Mouse (Mus musculus) spleen, postnatal 14 days (tissue): ENCODE results near the gene Gm853.
"Not testable (repeated sequence)": the region's sequence is repeated elsewhere in the genome, so short reads cannot be mapped to it uniquely, and the experiment has no call there.

Source experiments
- DNase-seq, 2 experiments: peaks; one replicate each; pipeline ENCODE4 v3.0.0; 2021 to 2022; ENCODE audit warnings: low spot score in 2 of 2

Gene Gm853

GRCm38 (mm10) chr4:130222179-130222578, at the start of gene Gm853:
TSS of gene Gm853 (minus strand) at chr4:130222401.
- DNase-seq = no peak

- DNase-seq = no peak
These were observed 48.6 kb upstream of the Gm853 start for GRCm38 (mm10) chr4:130270611-130271347.

- no peak for DNase-seq
These were observed 47.9 kb upstream of the Gm853 start for GRCm38 (mm10) chr4:130270089-130270488.

GRCm38 (mm10) chr4:130268736-130269135, 46.5 kb upstream of the Gm853 start:
- DNase-seq = no peak

- no peak for DNase-seq
These were observed 44.9 kb upstream of the Gm853 start for GRCm38 (mm10) chr4:130267069-130267468.

GRCm38 (mm10) chr4:130266601-130267000, 44.4 kb upstream of the Gm853 start:
- DNase-seq = no peak

- DNase-seq = peak; percentile 53 to 67
These were observed 42.6 kb upstream of the Gm853 start for GRCm38 (mm10) chr4:130264698-130265349.

GRCm38 (mm10) chr4:130264131-130264530, 41.9 kb upstream of the Gm853 start:
- DNase-seq = no peak

- no peak for DNase-seq
These were observed 38.2 kb upstream of the Gm853 start for GRCm38 (mm10) chr4:130260406-130260805.

- DNase-seq = peak; percentile 84 to 85
These were observed 30.4 kb upstream of the Gm853 start for GRCm38 (mm10) chr4:130252441-130253157.

GRCm38 (mm10) chr4:130251763-130252162, 29.6 kb upstream of the Gm853 start:
- no peak for DNase-seq

- DNase-seq = no peak
These were observed 29.0 kb upstream of the Gm853 start for GRCm38 (mm10) chr4:130251172-130251705.

- DNase-seq = no peak
These were observed 26.4 kb upstream of the Gm853 start for GRCm38 (mm10) chr4:130248636-130249035.

GRCm38 (mm10) chr4:130246132-130246531, 23.9 kb upstream of the Gm853 start:
- DNase-seq = peak; percentile 47 to 73

- no peak for DNase-seq
These were observed 22.5 kb upstream of the Gm853 start for GRCm38 (mm10) chr4:130244749-130245148.

GRCm38 (mm10) chr4:130243621-130244020, 21.4 kb upstream of the Gm853 start:
- not testable (repeated sequence) for DNase-seq

GRCm38 (mm10) chr4:130242956-130243355, 20.8 kb upstream of the Gm853 start:
- DNase-seq = no peak

- DNase-seq = no peak
These were observed 18.5 kb upstream of the Gm853 start for GRCm38 (mm10) chr4:130240695-130241094.

GRCm38 (mm10) chr4:130237607-130238006, 15.4 kb upstream of the Gm853 start:
- no peak for DNase-seq

- no peak for DNase-seq
These were observed 14.2 kb upstream of the Gm853 start for GRCm38 (mm10) chr4:130236361-130236760.

- DNase-seq = no peak
These were observed 1.9 kb upstream of the Gm853 start for GRCm38 (mm10) chr4:130224071-130224470.

- no peak for DNase-seq
These were observed 2.0 kb downstream of the Gm853 start for GRCm38 (mm10) chr4:130220176-130220575.
